In genomic region chr8:102783821-102784591, GRCm38 (mm10) we compare ENCODE assay signal across 8 mouse cellular contexts. TPM values are rescaled to one million over a fixed set of nuclear protein-coding genes. Genes with fewer than 3 reads are reported as not detected.
DNase-seq lines count a peak whose midpoint lies in the region; ATAC-seq and TF ChIP-seq lines count a peak whose summit lies in the region.

No protein-coding gene starts in this region.

- H3K9ac ChIP-seq in heart, adult 2 months (ENCODE audit: low read depth, low read length) = peak overlapping the region; percentile 32; the same call in 1 of the 2 replicates
- peak overlapping the region; percentile 96 for H3K9ac ChIP-seq in kidney, embryonic 16.5 days (replicated peaks; ENCODE audit: low read length)
- no peak overlapping the region for H3K9ac ChIP-seq in liver, embryonic 16.5 days (ENCODE audit: low read depth, low read length)
- H3K9ac ChIP-seq in neural tube, embryonic 15.5 days (replicated peaks) = peak overlapping the region; percentile 97

- H3K27ac ChIP-seq in heart, adult 2 months = peak overlapping the region; percentile 20; the same call in 1 of the 2 replicates
- H3K27ac ChIP-seq in kidney, embryonic 16.5 days (ENCODE audit: low read length) = peak overlapping the region; percentile 97
- H3K27ac ChIP-seq in liver, embryonic 16.5 days (ENCODE audit: low read length) = no peak overlapping the region
- peak overlapping the region; percentile 97 for H3K27ac ChIP-seq in neural tube, embryonic 15.5 days (replicated peaks)

- H3K36me3 ChIP-seq in heart, adult 2 months (ENCODE audit: control insufficient read depth, insufficient read depth, low read length) = no peaks in the 10 kb centered on the region
- H3K36me3 ChIP-seq in kidney, embryonic 16.5 days (ENCODE audit: insufficient read depth, low read length) = no peaks in the 10 kb centered on the region
- H3K36me3 ChIP-seq in liver, embryonic 16.5 days (ENCODE audit: control insufficient read depth, insufficient read depth) = no peaks in the 10 kb centered on the region
- no peaks in the 10 kb centered on the region for H3K36me3 ChIP-seq in neural tube, embryonic 15.5 days

- no peak for TF ChIP-seq POLR2A in heart, adult 2 months (IDR thresholded peaks at IDR 0.05; ENCODE audit: insufficient read depth, low read depth, low read length)

- H3K4me2 ChIP-seq in kidney, embryonic 16.5 days (replicated peaks; ENCODE audit: low read depth, low read length) = peak overlapping the region; percentile 73
- 0 out of 2 replicates have a peak overlapping the region, but pooled peaks have one; percentile 1 for H3K4me2 ChIP-seq in liver, embryonic 16.5 days (ENCODE audit: low read depth, low read length)
- H3K4me2 ChIP-seq in neural tube, embryonic 15.5 days = peak overlapping the region; percentile 66

- no peaks in the 10 kb centered on the region for H3K9me3 ChIP-seq in kidney, embryonic 16.5 days (ENCODE audit: low read length)
- no peaks in the 10 kb centered on the region for H3K9me3 ChIP-seq in liver, embryonic 16.5 days (replicated peaks; ENCODE audit: control insufficient read depth, low read length)
- no peaks in the 10 kb centered on the region for H3K9me3 ChIP-seq in neural tube, embryonic 15.5 days (replicated peaks)

- peak; percentile 28; the same call in 1 of the 2 replicates for ATAC-seq in kidney, embryonic 16.5 days (ENCODE audit: low FRiP score, low TSS enrichment)
- no peak for ATAC-seq in liver, embryonic 16.5 days (ENCODE audit: low read depth)
- peak; percentile 42 for ATAC-seq in neural tube, embryonic 15.5 days (ENCODE audit: low FRiP score)

- no peak for TF ChIP-seq EP300 in heart, adult 2 months (IDR thresholded peaks at IDR 0.05; ENCODE audit: insufficient read depth, low read depth, low read length)

- under 1% methylated on average over 42 of the region's 42 CpGs for WGBS in heart, adult 2 months
- WGBS in kidney, embryonic 16.5 days = under 1% methylated on average over 42 of the region's 42 CpGs
- 1% methylated on average over 42 of the region's 42 CpGs for WGBS in liver, embryonic 16.5 days (ENCODE audit: insufficient replicate concordance)
- WGBS in neural tube, embryonic 15.5 days = under 1% methylated on average over 42 of the region's 42 CpGs

- TF ChIP-seq CTCF in heart, adult 2 months (IDR thresholded peaks at IDR 0.05) = no peak

- intact Hi-C loops in heart, adult 2 months (cut with DNase I) = loop anchor here (5.0 kb wide), 2 partner anchors 47 to 1157 kb away; no protein-coding TSS in a partner anchor

- H3K27me3 ChIP-seq in heart, adult 2 months (ENCODE audit: control insufficient read depth, insufficient read depth, low read length) = peaks cover 5% of the 10 kb centered on the region
- peaks cover 2% of the 10 kb centered on the region; the same call in 1 of the 2 replicates for H3K27me3 ChIP-seq in kidney, embryonic 16.5 days (ENCODE audit: insufficient read depth, low read length)
- peaks cover 51% of the 10 kb centered on the region for H3K27me3 ChIP-seq in liver, embryonic 16.5 days (ENCODE audit: control insufficient read depth, insufficient read depth, low read depth, low read length)
- no peaks in the 10 kb centered on the region for H3K27me3 ChIP-seq in neural tube, embryonic 15.5 days (replicated peaks)

- H3K79me2 ChIP-seq in heart, adult 2 months (replicated peaks; ENCODE audit: control insufficient read depth, insufficient read depth, low read length) = no peaks in the 10 kb centered on the region

- no peaks in the 10 kb centered on the region for H3K4me1 ChIP-seq in heart, adult 2 months (ENCODE audit: control insufficient read depth, insufficient read depth, low read length)
- peaks cover 17% of the 10 kb centered on the region for H3K4me1 ChIP-seq in kidney, embryonic 16.5 days (ENCODE audit: insufficient read depth, low read length)
- no peaks in the 10 kb centered on the region for H3K4me1 ChIP-seq in liver, embryonic 16.5 days (ENCODE audit: control insufficient read depth, low read depth, low read length)
- peaks cover 32% of the 10 kb centered on the region for H3K4me1 ChIP-seq in neural tube, embryonic 15.5 days

- peak; percentile 43 to 56 for DNase-seq in cerebellum, postnatal 25 days
- DNase-seq in cerebellum, adult 9-11 months = no peak
- DNase-seq in embryo, embryonic 11 days = peak; percentile 76
- DNase-seq in heart, adult 2 months = peak; percentile 47 to 57
- DNase-seq in B cell, adult 2 months = no peak

- H3K4me3 ChIP-seq in heart, adult 2 months = peak overlapping the region; percentile 52
- H3K4me3 ChIP-seq in kidney, embryonic 16.5 days (ENCODE audit: low read length) = peak overlapping the region; percentile 87
- H3K4me3 ChIP-seq in liver, embryonic 16.5 days (ENCODE audit: low read depth, low read length) = peak overlapping the region; percentile 33
- H3K4me3 ChIP-seq in neural tube, embryonic 15.5 days (replicated peaks) = peak overlapping the region; percentile 87

RNA-seq across cellular contexts. Expression of gene Cdh11, which starts 1.4 kb away (rescaled TPM):
- 10 to 100 TPM; 11.9 to 13.4 TPM for total RNA-seq in heart, adult 2 months (2021)
- polyA plus RNA-seq in heart, adult 2 months (2012; rRNA removed) = 6.0 and 7.4 TPM in 2 replicates
- 151 and 159 TPM in 2 replicates for polyA plus RNA-seq in kidney, embryonic 16.5 days (2015; fragmentation: Nextera tagmentation; extraction: Ambion mirVana)
- polyA plus RNA-seq in liver, embryonic 16.5 days (2015; fragmentation: Nextera tagmentation; extraction: Ambion mirVana) = 1.3 and 1.5 TPM in 2 replicates
- 51.6 and 61.2 TPM in 2 replicates for polyA plus RNA-seq in neural tube, embryonic 15.5 days (2015; fragmentation: Nextera tagmentation; extraction: Ambion mirVana)

Comparison
In these comparisons a context has a peak if more than half of its experiments do, and no peak if none do; other contexts are left out.
1. DNase-seq: peak in cerebellum, postnatal 25 days (2 of 2), embryo, embryonic 11 days (single experiment) and heart, adult 2 months (2 of 2); none in cerebellum, adult 9-11 months (single experiment) and B cell, adult 2 months (0 of 2).
2. H3K4me3 ChIP-seq: peak in every context shown above with its lines; median percentile 87 in kidney, embryonic 16.5 days; 87 in neural tube, embryonic 15.5 days; 52 in heart, adult 2 months; 33 in liver, embryonic 16.5 days.
3. H3K4me2 ChIP-seq: peak in every context shown above with its lines; median percentile 73 in kidney, embryonic 16.5 days; 66 in neural tube, embryonic 15.5 days; 1 in liver, embryonic 16.5 days.